Mouse (Mus musculus) ovary, postnatal 36 days (tissue): ENCODE measurements at regions not wholly inside any gene's neighbourhood (a gene's known extent, or its start where the extent isn't known, plus 50 kb on each side); places are given as distances from the start of the nearest gene placed in this dataset.

ENCODE experiments used
- DNase-seq: peaks from one replicate; pipeline ENCODE4 v3.0.0; 2022; ENCODE audit warnings: low spot score, mixed read lengths

DNA sequence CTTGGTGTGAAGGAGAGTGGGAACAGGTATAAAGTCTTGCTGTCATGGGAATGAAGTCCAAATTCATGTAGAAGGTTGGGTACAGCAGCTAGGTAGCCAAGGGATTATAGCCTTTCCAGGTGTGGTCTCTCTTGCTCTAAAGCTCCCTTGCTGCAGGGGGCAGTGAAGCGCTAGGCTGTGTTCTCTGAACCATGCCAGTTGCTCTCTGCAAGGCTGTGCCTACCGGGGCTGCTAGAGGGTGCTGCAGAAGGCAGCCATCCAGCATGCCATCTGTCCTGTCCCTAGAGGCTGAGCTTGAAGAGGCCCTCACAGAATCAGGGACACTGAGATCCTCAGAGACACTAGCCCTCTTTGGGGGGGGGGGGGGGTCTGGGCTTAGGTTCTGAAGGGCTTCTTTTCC is 50.6 kb upstream of the Shank2 start:
- DNase-seq: peak; percentile 44
